Comparison of ENCODE assay signal across 8 mouse cellular contexts in genomic region chr10:87858939-87859338, GRCm38 (mm10). TPM values are rescaled to one million over a fixed set of nuclear protein-coding genes. Genes with fewer than 3 reads are reported as not detected.
DNase-seq lines count a peak whose midpoint lies in the region; ATAC-seq and TF ChIP-seq lines count a peak whose summit lies in the region.

No protein-coding gene starts in this region.

- WGBS in neural tube, embryonic 11.5 days, result 50% methylated on average over 6 of the region's 6 CpGs
- 41% methylated on average over 6 of the region's 6 CpGs for WGBS in forebrain, embryonic 16.5 days
- WGBS in intestine, postnatal 0 days, result 37% methylated on average over 6 of the region's 6 CpGs
- WGBS in macrophage (ENCODE audit: missing documents), result 0% methylated on average over 4 of the region's 6 CpGs

- no peaks in the 10 kb centered on the region for H3K9me3 ChIP-seq in neural tube, embryonic 11.5 days (ENCODE audit: control insufficient read depth, low read length)
- no peaks in the 10 kb centered on the region for H3K9me3 ChIP-seq in forebrain, embryonic 16.5 days (ENCODE audit: control insufficient read depth, low read length)
- no peaks in the 10 kb centered on the region for H3K9me3 ChIP-seq in intestine, postnatal 0 days (ENCODE audit: control insufficient read depth)

- no peak for DNase-seq in neural tube, embryonic 11.5 days (ENCODE audit: low spot score)
- no peak for DNase-seq in neural tube, embryonic 10.5 days (ENCODE audit: extremely low spot score, low spot score)
- DNase-seq in cerebellum, adult 8-10 months, result no peak
- DNase-seq in layer of hippocampus, adult 2 months (ENCODE audit: low spot score in 2 of 2), result no peak

- peak overlapping the region; percentile 45 for H3K4me3 ChIP-seq in neural tube, embryonic 11.5 days (ENCODE audit: low read depth, low read length)
- no peak overlapping the region; the same call in 1 of the 2 replicates for H3K4me3 ChIP-seq in forebrain, embryonic 16.5 days (replicated peaks; ENCODE audit: low read length)
- H3K4me3 ChIP-seq in intestine, postnatal 0 days (ENCODE audit: low read depth, low read length), result peak overlapping the region; percentile 54
- peak overlapping the region; percentile 74 for H3K4me3 ChIP-seq in macrophage (ENCODE audit: inconsistent target)
- H3K4me3 ChIP-seq in layer of hippocampus, adult 2 months, result no peak overlapping the region; the same call in 1 of the 2 replicates

- no peaks in the 10 kb centered on the region for H3K27me3 ChIP-seq in neural tube, embryonic 11.5 days (ENCODE audit: control insufficient read depth, insufficient read depth, low read length)
- peaks cover 11% of the 10 kb centered on the region; the same call in 1 of the 2 replicates for H3K27me3 ChIP-seq in forebrain, embryonic 16.5 days (replicated peaks; ENCODE audit: control insufficient read depth, insufficient read depth, low read length)
- no peaks in the 10 kb centered on the region for H3K27me3 ChIP-seq in intestine, postnatal 0 days (replicated peaks; ENCODE audit: control insufficient read depth, insufficient read depth, low read length)

- no peak overlapping the region for H3K9ac ChIP-seq in neural tube, embryonic 11.5 days (ENCODE audit: low read length)
- no peak overlapping the region for H3K9ac ChIP-seq in forebrain, embryonic 16.5 days (replicated peaks; ENCODE audit: low read depth, low read length)
- no peak overlapping the region for H3K9ac ChIP-seq in intestine, postnatal 0 days (ENCODE audit: low read depth, low read length)

- no peak for ATAC-seq in neural tube, embryonic 11.5 days (ENCODE audit: insufficient read depth, low FRiP score, low TSS enrichment)
- no peak for ATAC-seq in forebrain, embryonic 16.5 days
- ATAC-seq in intestine, postnatal 0 days, result no peak
- ATAC-seq in activated CD4-positive, CD25-positive, alpha-beta regulatory T cell, adult 4 months, result no peak

- peak overlapping the region; percentile 4; the same call in 1 of the 2 replicates for H3K4me2 ChIP-seq in neural tube, embryonic 11.5 days (ENCODE audit: low read depth)
- peak overlapping the region; percentile 74 for H3K4me2 ChIP-seq in forebrain, embryonic 16.5 days (ENCODE audit: low read length)
- peak overlapping the region; percentile 69 for H3K4me2 ChIP-seq in intestine, postnatal 0 days (replicated peaks; ENCODE audit: low read depth)

- peak; percentile 27 for TF ChIP-seq CTCF in intestine, postnatal 0 days (IDR thresholded peaks at IDR 0.05; ENCODE audit: low read depth)
- no peak for TF ChIP-seq CTCF in layer of hippocampus, adult 2 months (conservative IDR thresholded peaks at IDR 0.05)

- H3K4me1 ChIP-seq in neural tube, embryonic 11.5 days (ENCODE audit: control insufficient read depth, insufficient read depth, low read length), result peaks cover 3% of the 10 kb centered on the region; the same call in 1 of the 2 replicates
- H3K4me1 ChIP-seq in forebrain, embryonic 16.5 days (replicated peaks; ENCODE audit: control insufficient read depth, insufficient read depth, low read length), result peaks cover 21% of the 10 kb centered on the region
- H3K4me1 ChIP-seq in intestine, postnatal 0 days (replicated peaks; ENCODE audit: control insufficient read depth, insufficient read depth, low read length), result no peaks in the 10 kb centered on the region

- peaks cover 43% of the 10 kb centered on the region for H3K79me2 ChIP-seq in macrophage (ENCODE audit: inconsistent target)

- H3K27ac ChIP-seq in neural tube, embryonic 11.5 days (ENCODE audit: low read depth, low read length), result no peak overlapping the region
- no peak overlapping the region for H3K27ac ChIP-seq in forebrain, embryonic 16.5 days (ENCODE audit: low read length)
- no peak overlapping the region; the same call in 1 of the 2 replicates for H3K27ac ChIP-seq in intestine, postnatal 0 days (ENCODE audit: low read depth, low read length)
- peak overlapping the region; percentile 94 for H3K27ac ChIP-seq in macrophage
- no peak overlapping the region for H3K27ac ChIP-seq in layer of hippocampus, adult 2 months

- no peaks in the 10 kb centered on the region for H3K36me3 ChIP-seq in neural tube, embryonic 11.5 days (ENCODE audit: control insufficient read depth, insufficient read depth, low read length)
- H3K36me3 ChIP-seq in forebrain, embryonic 16.5 days (ENCODE audit: control insufficient read depth, insufficient read depth), result no peaks in the 10 kb centered on the region
- no peaks in the 10 kb centered on the region for H3K36me3 ChIP-seq in intestine, postnatal 0 days (ENCODE audit: control insufficient read depth, insufficient read depth)
- H3K36me3 ChIP-seq in macrophage (ENCODE audit: inconsistent target), result 0 out of 2 replicates have a peak, but pooled peaks cover 4% of the 10 kb centered on the region

RNA-seq across cellular contexts. Expression of gene Igf1, which starts 0.9 kb away (rescaled TPM):
- 34.9 and 42.5 TPM in 2 replicates for polyA plus RNA-seq in neural tube, embryonic 11.5 days (2014; fragmentation: Nextera tagmentation; extraction: Ambion mirVana)
- 7.2 and 9.0 TPM in 2 replicates for polyA plus RNA-seq in forebrain, embryonic 16.5 days (2015; fragmentation: Nextera tagmentation; extraction: Ambion mirVana)
- polyA plus RNA-seq in intestine, postnatal 0 days (2015; fragmentation: Nextera tagmentation; extraction: Ambion mirVana), result 13.3 and 13.5 TPM in 2 replicates
- total RNA-seq in macrophage (2018; cell fraction: chromatin; rRNA removed), result 100 to 1,000 TPM in 21 of 26 experiments, 10 to 100 TPM in 5; 17.7 to 593 (median 129) TPM
- 100 to 1,000 TPM; 146 to 629 (median 349) TPM for total RNA-seq in macrophage (2018; cell fraction: cytosol; rRNA removed)
- total RNA-seq in macrophage (2018; cell fraction: nucleus; rRNA removed), result 100 to 1,000 TPM in 22 of 26 experiments, 10 to 100 TPM in 4; 82.9 to 492 (median 175) TPM
- 258 to 1,006 TPM (median 561 TPM) in 3 replicates for polyA plus RNA-seq in macrophage (2018)
- under 1 TPM; 0.12 to 0.18 TPM for polyA plus RNA-seq in activated CD4-positive, CD25-positive, alpha-beta regulatory T cell, adult 4 months (2017; shearing (Covaris generic))
- 1 to 10 TPM; 7.8 to 9.2 TPM for total RNA-seq in layer of hippocampus, adult 2 months (2021)

Comparison
In these comparisons a context has a peak if more than half of its experiments do, and no peak if none do; other contexts are left out.
1. H3K4me2 ChIP-seq: peak in every context shown above with its lines; median percentile 74 in forebrain, embryonic 16.5 days; 69 in intestine, postnatal 0 days; 4 in neural tube, embryonic 11.5 days.
2. H3K4me3 ChIP-seq: peak in neural tube, embryonic 11.5 days (single experiment), intestine, postnatal 0 days (single experiment) and macrophage (single experiment); none in forebrain, embryonic 16.5 days (single experiment) and layer of hippocampus, adult 2 months (single experiment).